Mouse (Mus musculus) intestine, embryonic 14.5 days (tissue): ENCODE measurements at regions not wholly inside any gene's neighbourhood (a gene's known extent, or its start where the extent isn't known, plus 50 kb on each side); places are given as distances from the start of the nearest gene placed in this dataset.

ENCODE experiments used
- ATAC-seq: fragments of 200-750 bp; cut with Nextera tagmentation; replicated peaks from 2 replicates; pipeline ENCODE4 v1.8.0; 2017; ENCODE audit warnings: low read depth, moderate number of reproducible peaks, moderate TSS enrichment, moderate library complexity; ENCODE audit not compliant: low FRiP score, low TSS enrichment
- DNase-seq: peaks from one replicate; pipeline ENCODE4 v3.0.0-alpha.2; 2018; ENCODE audit warnings: low spot score
- H3K27ac ChIP-seq: fragments of 300-500 bp; sonication (generic); 2 replicates; pipeline ENCODE4 v1.5.1; 2014; ENCODE audit warnings: low read depth, mild to moderate bottlenecking, control low read depth
- H3K27me3 ChIP-seq: fragments of 300-500 bp; sonication (generic); replicated peaks from 2 replicates; pipeline ENCODE4 v1.6.1; 2014; ENCODE audit warnings: low read length, control low read depth; ENCODE audit not compliant: control insufficient read depth, insufficient read depth
- H3K36me3 ChIP-seq: fragments of 300-500 bp; sonication (generic); 2 replicates; pipeline ENCODE4 v1.6.1; 2014; ENCODE audit warnings: low read length, control low read depth; ENCODE audit not compliant: control insufficient read depth, insufficient read depth
- H3K4me1 ChIP-seq: fragments of 300-500 bp; sonication (generic); replicated peaks from 2 replicates; pipeline ENCODE4 v1.6.1; 2014; ENCODE audit warnings: low read length, control low read depth, mixed read lengths; ENCODE audit not compliant: control insufficient read depth, insufficient read depth
- H3K4me2 ChIP-seq: fragments of 300-500 bp; sonication (generic); 2 replicates; pipeline ENCODE4 v1.6.1; 2014; ENCODE audit warnings: low read length
- H3K4me3 ChIP-seq: fragments of 300-500 bp; sonication (generic); 2 replicates; pipeline ENCODE4 v1.5.1; 2014; ENCODE audit warnings: low read depth, low read length, control low read depth, mixed read lengths
- H3K9ac ChIP-seq: fragments of 300-500 bp; sonication (generic); 2 replicates; pipeline ENCODE4 v1.6.1; 2014; ENCODE audit warnings: mild to moderate bottlenecking, low read length
- H3K9me3 ChIP-seq: fragments of 300-500 bp; sonication (generic); 2 replicates; pipeline ENCODE4 v1.6.1; 2016; ENCODE audit warnings: low read length, control low read depth; ENCODE audit not compliant: control insufficient read depth
- WGBS: fragments of 180-500 bp; shearing (Covaris S2); extraction: QIAGEN DNeasy Blood & Tissue Kit; methylation state at CpG from one replicate; pipeline ENCODE4 v1.1.7; 2014; 5-methylcytosine and 5-hydroxymethylcytosine counted together

DNA sequence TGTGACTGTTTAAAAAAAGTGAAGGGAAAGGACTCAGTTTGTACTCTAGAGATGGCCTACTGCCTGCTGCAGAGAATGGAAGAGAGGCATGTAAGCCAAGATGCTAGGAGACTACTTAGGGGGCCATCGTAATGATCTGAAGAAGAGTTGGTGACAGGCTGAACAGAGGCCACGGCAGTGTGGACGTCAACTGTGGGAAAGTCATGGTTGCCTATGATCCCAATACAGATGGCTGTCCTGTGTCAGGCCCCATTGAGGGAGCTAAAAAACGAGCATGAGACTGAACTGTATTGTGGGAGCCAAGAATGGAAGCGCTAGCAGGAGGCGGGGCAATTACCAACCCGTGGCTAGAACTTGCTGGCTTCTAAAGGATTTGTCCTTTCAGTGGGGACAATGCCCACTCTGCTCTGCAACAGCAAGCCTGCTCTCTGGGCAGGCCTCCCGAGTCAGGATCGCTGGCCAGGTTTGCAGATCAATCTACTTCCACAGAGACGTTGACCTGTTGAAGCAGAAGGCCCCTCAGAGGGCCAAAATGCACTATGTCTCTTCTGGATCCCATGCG is 530.5 kb upstream of the Cdh5 start:
- ATAC-seq (no peak), DNase-seq (no peak)
- 84% methylated on average over 11 of the region's 11 CpGs for WGBS
- H3K9ac ChIP-seq = no peak overlapping the region
- no peak overlapping the region for H3K4me3 ChIP-seq
- no peak overlapping the region for H3K27ac ChIP-seq
- no peaks in the 10 kb centered on the region for H3K4me1 ChIP-seq
- H3K4me2 ChIP-seq = no peak overlapping the region
- H3K9me3 ChIP-seq = no peaks in the 10 kb centered on the region
- H3K36me3 ChIP-seq = no peaks in the 10 kb centered on the region
- H3K27me3 ChIP-seq = no peaks in the 10 kb centered on the region

DNA sequence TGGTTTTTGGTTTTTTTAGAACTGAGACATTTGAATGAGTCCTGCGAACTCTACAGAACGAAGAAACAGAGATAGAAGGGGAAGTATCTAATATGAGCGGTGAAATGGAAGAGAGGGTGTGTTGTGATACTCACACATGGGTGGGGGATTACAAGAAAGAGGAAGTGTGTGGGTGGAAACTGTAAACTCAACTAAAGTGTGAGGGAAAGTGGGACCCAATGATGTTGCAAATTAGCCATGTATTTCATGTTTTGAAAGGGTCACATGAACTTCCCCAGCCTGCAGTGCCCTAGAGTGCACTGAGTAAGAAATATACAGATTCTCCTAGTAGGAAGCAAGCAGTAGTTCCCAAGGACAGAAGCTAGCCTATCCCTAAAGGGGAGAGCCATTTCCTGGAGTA is 524.3 kb upstream of the Cdh5 start:
- H3K27ac ChIP-seq = no peak overlapping the region
- no peak overlapping the region for H3K4me3 ChIP-seq
- H3K4me1 ChIP-seq = no peaks in the 10 kb centered on the region
- H3K36me3 ChIP-seq = no peaks in the 10 kb centered on the region
- H3K9ac ChIP-seq = no peak overlapping the region
- ATAC-seq (no peak), DNase-seq (no peak)
- 90% methylated on average over 3 of the region's 3 CpGs for WGBS
- H3K27me3 ChIP-seq = no peaks in the 10 kb centered on the region
- no peaks in the 10 kb centered on the region for H3K9me3 ChIP-seq
- H3K4me2 ChIP-seq = no peak overlapping the region

DNA sequence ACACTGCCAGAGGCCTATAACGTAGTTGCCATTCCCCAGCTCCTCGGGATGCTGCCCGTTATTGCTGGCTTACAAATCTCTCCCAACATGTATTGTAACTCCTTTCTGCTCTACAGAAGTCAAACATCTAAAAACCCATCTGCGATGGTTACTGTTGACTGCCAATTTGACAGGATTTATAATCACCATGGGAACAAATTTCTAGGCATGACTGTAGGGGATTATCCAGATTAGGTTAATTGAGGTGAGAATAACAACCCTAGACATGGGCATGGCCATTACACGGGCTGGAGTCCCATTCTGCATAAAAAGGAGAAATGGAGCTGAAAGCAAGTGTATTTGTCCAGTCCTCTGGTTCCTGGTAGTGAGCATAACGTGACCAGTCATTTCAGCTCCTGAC is 523.4 kb upstream of the Cdh5 start:
- DNase-seq = no peak
- Histone ChIP-seq H3K27ac (no peak overlapping the region), H3K27me3 (no peaks in the 10 kb centered on the region), H3K4me3 (no peak overlapping the region), H3K9ac (no peak overlapping the region), H3K9me3 (no peaks in the 10 kb centered on the region), H3K4me2 (no peak overlapping the region), H3K36me3 (no peaks in the 10 kb centered on the region), H3K4me1 (no peaks in the 10 kb centered on the region)
- no peak for ATAC-seq
- WGBS = 90% methylated on average over 6 of the region's 6 CpGs

DNA sequence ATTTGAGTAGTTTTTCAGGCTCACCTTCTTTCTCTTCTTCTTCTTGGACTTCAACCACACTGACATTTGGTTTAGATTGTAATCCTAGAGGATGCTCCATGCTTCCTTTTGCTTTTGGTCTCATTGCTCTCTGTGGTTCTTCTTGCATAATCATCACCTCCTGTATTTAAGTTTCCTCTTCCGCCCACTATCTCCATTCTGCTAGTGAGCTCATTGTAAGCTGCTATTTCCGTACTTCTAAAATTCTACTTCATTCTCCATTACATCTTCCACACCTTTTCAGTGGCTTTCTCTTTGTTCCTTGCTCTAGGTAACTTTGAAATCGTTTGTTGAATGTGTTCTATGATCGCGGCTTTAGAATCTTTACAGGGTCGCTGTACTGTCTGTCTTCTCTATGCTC is 493.1 kb upstream of the Cdh5 start:
- no peak overlapping the region for H3K4me3 ChIP-seq

DNA sequence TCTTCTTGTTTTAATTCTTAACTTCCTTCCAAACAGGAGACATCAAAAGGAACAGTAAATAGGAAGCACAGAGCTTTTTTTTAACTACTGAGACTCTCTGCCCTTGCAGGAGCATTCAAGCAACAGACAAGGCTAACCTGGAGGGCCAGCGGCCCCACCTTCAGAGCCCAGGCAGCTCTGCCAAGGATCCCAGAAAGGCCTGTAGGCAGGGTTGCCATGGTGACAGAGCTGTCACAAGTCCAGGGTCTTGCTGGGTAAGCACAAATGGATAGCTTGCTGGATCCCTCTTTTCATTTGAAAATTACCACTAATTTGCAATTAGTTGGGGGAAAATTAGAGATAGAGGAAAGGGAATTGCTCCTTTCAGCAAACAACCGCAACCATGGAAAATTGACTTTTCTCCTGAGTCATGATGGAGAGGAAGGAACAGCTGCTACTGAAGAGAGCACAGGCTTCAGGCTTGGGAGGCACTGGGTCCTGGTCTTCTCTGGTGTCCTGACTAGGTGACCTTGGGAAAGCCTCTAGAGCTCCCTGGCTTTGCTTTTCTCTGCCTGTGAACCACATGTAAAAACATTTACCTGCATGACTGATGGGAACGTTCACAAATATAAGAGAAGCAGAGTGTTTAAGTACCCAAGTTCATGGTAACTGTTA is 477.5 kb upstream of the Cdh5 start:
- no peak overlapping the region for H3K9ac ChIP-seq
- no peaks in the 10 kb centered on the region for H3K9me3 ChIP-seq
- no peak overlapping the region for H3K27ac ChIP-seq
- no peak overlapping the region for H3K4me3 ChIP-seq
- no peak overlapping the region for H3K4me2 ChIP-seq
- H3K27me3 ChIP-seq = no peaks in the 10 kb centered on the region
- DNase-seq (no peak), ATAC-seq (no peak)
- no peaks in the 10 kb centered on the region for H3K36me3 ChIP-seq
- H3K4me1 ChIP-seq = no peaks in the 10 kb centered on the region
- 56% methylated on average over 3 of the region's 3 CpGs for WGBS

More for the DNA sequence above, 493.1 kb upstream of the Cdh5 start:
- H3K9me3 ChIP-seq = no peaks in the 10 kb centered on the region
- no peak overlapping the region for H3K27ac ChIP-seq
- DNase-seq (no peak), ATAC-seq (no peak)
- H3K4me2 ChIP-seq = no peak overlapping the region
- WGBS = 91% methylated on average over 6 of the region's 6 CpGs
- no peaks in the 10 kb centered on the region for H3K4me1 ChIP-seq
- H3K36me3 ChIP-seq = no peaks in the 10 kb centered on the region
- H3K27me3 ChIP-seq = no peaks in the 10 kb centered on the region
- H3K9ac ChIP-seq = no peak overlapping the region

DNA sequence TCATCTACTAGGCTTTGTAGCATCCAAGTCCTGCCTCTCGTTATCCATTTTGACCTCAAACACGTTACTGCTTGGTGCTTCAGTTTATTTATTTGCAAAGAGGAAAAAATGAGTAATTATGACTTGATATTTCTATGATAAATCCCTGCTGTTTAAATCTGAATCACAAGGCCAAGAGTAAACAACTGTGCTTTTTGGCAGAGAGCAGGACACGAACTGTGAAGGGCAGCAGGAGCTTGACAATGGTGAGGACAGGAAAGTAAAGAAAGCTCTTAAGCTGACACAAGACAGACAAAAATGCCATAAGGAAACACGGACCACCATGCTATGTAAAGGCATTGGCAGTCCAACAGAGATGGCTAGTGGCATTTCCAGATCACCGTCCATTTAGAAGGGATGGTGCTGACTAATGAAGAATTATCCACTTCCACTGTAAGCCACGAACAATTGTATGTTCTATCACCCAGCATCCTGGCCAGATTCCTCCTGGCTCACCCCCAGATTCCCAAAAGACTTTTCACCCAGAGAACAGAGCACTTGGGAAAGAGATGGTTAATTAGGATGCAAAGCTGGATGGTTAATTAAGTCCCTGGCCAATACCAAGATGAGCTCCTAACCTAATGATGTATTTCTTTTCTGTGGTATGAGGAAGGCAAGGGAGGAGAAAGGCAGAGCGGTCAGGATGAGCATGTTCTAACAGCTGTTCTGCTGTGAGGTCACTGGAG is 476.1 kb upstream of the Cdh5 start:
- H3K27ac ChIP-seq = no peak overlapping the region
- DNase-seq = no peak

DNA sequence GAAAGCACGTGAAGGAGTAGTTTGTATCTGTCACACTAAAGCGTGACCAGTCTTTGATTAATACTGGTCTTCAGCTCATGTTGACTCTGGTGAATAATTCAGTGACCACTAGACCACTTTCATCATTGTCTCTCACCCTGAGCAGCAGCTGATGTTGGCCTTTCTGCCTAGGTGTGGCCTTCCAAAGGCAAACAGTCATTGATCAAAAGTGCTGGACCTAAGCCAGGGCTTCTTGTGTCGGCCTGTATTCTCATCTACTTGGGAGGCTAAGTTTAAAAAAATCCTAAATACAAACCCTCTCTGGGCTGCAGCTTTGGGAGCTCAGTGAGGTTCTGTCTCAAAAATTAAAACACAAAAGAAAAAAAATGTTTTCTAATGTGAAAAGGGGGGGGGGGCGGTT is 475.0 kb upstream of the Cdh5 start:
- ATAC-seq (no peak), DNase-seq (no peak)
- Histone ChIP-seq H3K9ac (no peak overlapping the region), H3K4me1 (no peaks in the 10 kb centered on the region), H3K4me3 (no peak overlapping the region), H3K27ac (no peak overlapping the region), H3K9me3 (no peaks in the 10 kb centered on the region), H3K36me3 (no peaks in the 10 kb centered on the region), H3K27me3 (no peaks in the 10 kb centered on the region), H3K4me2 (no peak overlapping the region)
- 41% methylated on average over 4 of the region's 4 CpGs for WGBS

More for the DNA sequence above, 476.1 kb upstream of the Cdh5 start:
- H3K27me3 ChIP-seq = no peaks in the 10 kb centered on the region
- no peaks in the 10 kb centered on the region for H3K36me3 ChIP-seq
- 49% methylated on average over 7 of the region's 7 CpGs for WGBS
- no peak overlapping the region for H3K9ac ChIP-seq
- H3K4me3 ChIP-seq = no peak overlapping the region
- no peak overlapping the region for H3K4me2 ChIP-seq
- no peak for ATAC-seq
- H3K4me1 ChIP-seq = no peaks in the 10 kb centered on the region
- H3K9me3 ChIP-seq = no peaks in the 10 kb centered on the region

DNA sequence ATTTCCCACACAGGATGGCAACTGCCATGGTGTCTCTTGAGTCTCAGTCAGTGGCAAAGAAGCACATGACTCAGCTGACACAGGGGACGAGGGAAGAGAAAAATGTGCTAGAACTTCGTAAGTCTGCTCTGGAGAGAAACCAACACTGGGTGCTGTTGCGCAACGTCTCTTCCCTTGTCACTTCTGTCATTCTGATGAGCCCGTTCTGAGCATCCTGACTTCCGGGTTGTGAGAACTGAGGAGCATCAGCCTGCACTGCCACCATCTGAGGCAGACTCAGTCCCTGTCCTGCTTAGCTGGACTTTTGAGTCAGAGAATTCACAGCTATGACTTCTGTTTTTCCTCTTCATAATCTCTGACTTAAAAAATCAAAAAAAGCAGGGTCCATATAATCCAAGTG is 468.9 kb upstream of the Cdh5 start:
- 85% methylated on average over 6 of the region's 6 CpGs for WGBS
- DNase-seq = no peak
- Histone ChIP-seq H3K27ac (no peak overlapping the region), H3K36me3 (no peaks in the 10 kb centered on the region), H3K4me3 (no peak overlapping the region), H3K4me2 (no peak overlapping the region), H3K9me3 (no peaks in the 10 kb centered on the region), H3K4me1 (no peaks in the 10 kb centered on the region), H3K9ac (no peak overlapping the region), H3K27me3 (no peaks in the 10 kb centered on the region)
- no peak for ATAC-seq

DNA sequence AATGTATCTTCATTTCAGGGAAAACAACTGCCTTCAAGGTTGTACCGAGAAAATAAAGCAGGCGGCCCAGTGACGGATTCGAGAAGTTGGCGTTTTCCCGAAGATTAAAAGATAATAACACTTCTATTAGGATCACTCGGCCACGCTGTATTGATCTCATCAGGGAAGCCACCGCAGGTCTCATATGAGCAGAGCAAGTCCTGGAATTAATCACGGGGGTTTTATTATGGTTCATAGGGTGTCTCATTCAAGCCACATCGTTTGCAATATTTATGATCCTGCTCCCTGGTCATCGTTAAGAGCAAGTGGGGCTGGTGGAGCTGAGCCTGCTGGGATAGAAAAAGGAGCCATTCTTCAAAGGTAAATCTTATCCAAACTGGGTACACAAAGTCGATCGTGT is 466.5 kb upstream of the Cdh5 start:
- Histone ChIP-seq H3K27ac (no peak overlapping the region), H3K36me3 (no peaks in the 10 kb centered on the region), H3K4me3 (no peak overlapping the region), H3K9me3 (no peaks in the 10 kb centered on the region), H3K9ac (no peak overlapping the region), H3K4me2 (no peak overlapping the region), H3K27me3 (no peaks in the 10 kb centered on the region), H3K4me1 (no peaks in the 10 kb centered on the region)
- WGBS = 80% methylated on average over 14 of the region's 14 CpGs
- no peak for DNase-seq
- ATAC-seq = no peak
